Mouse (Mus musculus): Measurements from ENCODE around the gene Lman2.

GRCm38 (mm10) chr13:55361145-55361544 is 1.4 kb downstream of the Lman2 start:
- TF ChIP-seq CTCF (IDR thresholded peaks at IDR 0.05; ENCODE audit: low read depth): no peak
- TF ChIP-seq EP300 (IDR thresholded peaks at IDR 0.05; ENCODE audit: low read depth): no peak

All from heart, postnatal 0 days (tissue).